Mouse (Mus musculus) adrenal gland, adult 8-10 months (tissue): ENCODE measurements at regions not wholly inside any gene's neighbourhood (a gene's known extent, or its start where the extent isn't known, plus 50 kb on each side); places are given as distances from the start of the nearest gene placed in this dataset.
"Not testable (repeated sequence)": the region's sequence is repeated elsewhere in the genome, so short reads cannot be mapped to it uniquely, and the experiment has no call there.

Experiments used
- DNase-seq: peaks from one replicate; pipeline ENCODE4 v3.0.0; 2022

DNA sequence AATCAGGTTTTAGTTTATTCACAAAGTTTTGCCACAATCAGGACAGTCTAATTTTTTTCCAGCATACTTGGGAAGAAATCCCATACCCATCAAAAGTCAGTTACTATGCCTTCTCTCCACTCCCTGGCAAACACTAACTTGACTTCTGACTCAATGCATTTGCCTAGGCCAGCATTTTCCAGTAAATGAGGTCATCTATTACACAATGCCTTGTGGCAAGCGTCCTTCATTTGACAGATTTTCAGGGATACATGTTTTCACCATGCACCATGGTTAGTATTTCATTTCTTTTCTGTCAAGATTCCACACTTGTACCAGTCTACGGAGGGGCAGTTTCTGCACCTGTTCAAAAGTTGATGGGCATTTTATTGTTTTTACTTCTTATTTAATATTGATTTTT lies 88.4 kb upstream of the Slc2a12 start:
- peak; percentile 44 for DNase-seq

DNA sequence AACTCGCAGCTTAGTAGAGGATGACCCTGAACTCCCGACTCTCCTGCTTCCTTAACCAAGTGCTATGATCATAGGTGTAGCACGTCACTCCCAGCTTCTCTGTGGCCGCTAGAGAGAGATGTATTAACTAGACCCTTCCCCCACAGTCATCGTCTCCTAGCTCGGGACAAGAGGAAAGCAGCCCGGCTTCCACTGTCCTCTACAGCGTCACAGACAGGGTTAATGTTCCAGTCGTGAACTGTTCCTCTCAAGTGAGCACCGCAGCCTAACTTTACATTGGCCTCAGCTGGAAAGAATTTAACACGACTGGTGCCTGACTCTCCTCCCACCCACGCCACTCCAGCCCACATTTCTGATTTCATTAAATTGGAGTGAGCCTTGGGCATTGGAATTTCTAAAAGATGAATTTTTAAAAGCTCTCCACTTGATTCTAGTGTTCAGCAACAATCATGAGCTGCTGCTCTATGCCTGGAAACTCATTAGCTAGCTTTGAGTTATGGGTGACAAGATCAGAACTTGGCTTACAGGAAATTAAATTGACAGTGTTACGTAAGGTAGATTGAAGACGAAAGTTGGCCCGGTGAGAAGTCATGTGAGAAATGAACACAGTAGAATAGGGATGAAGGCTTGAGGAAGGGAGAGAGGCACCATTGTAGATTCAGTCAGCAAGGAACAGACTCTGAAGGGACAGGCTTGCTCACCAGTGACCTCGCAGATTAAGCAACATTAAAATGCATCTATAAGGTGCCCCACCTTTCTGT lies 75.4 kb upstream of the Slc2a12 start:
- not testable (repeated sequence) for DNase-seq

DNA sequence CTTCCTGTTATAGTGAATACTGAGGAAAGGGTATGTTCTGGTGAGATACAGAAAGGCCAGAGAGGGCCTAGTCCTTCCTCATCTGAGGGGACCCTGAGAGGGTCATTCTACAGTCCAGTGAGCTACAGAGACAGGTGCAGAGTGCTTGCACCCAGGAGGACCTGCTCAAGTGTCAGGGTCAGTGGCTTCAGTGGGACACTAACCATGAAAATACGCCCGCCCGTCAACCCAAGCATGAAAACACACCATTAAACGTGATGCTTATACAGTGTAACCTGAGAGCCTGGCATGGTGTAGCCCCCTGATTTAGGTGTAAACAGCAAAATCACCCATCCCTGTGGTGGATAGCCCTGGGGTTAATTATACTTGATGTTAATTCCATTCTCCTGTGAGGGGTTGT lies 70.8 kb upstream of the Slc2a12 start:
- DNase-seq: not testable (repeated sequence)

DNA sequence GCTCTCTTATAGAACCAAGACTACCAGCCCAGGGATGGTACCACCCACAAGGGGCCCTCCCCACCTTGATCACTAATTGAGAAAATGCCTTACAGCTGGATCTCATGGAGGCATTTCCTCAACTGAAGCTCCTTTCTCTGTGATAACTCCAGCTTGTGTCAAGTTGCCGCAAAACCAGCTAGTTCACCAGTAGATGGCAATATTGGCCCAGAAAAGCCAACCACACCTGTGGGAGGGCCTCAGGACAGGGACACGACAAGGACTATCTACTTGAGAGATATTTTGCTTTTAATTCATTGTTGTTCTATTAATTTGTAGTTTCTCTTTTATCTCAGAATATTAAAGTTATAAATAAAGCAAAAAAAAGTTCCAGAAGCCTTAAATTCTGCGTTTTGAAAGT lies 65.4 kb upstream of the Slc2a12 start:
- DNase-seq: peak; percentile 10

DNA sequence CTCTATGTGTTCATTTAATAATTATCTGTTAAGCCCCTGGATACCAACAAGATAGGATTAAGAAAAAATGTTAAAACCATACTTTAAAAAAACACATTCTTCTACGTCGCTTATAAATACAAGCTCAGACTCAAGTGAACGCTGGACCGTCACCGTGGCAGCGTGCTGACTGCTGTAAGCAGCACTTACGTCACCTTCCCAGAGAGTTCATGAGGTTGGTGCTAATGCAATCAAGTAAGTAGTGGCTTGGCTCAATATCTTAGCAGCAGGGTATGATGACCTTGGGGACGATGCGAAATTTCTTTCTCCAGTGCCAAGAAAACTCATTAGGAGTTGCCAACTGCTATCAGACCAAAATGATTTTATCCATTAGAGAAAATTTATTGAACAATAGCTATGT lies 63.5 kb upstream of the Slc2a12 start:
- DNase-seq: not testable (repeated sequence)

DNA sequence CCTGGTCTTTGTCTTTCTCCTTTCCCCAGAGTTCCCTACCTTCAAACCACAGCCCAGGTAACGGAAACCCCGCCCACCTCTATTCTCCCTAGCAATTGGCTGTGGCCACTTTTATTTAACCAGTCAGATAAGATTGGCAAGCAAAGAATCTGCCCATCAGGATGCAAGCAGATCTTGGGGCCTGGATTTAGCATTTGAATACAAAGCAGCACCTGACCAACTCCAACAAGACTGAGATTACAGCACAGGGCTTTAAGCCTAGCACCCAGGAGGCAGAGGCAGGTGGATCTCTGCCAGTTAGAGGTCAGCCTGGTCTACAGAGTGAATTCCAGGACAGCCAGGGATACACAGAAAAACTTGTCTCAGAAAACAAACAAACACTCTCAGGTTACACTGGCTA lies 61.5 kb upstream of the Slc2a12 start:
- DNase-seq: not testable (repeated sequence)

DNA sequence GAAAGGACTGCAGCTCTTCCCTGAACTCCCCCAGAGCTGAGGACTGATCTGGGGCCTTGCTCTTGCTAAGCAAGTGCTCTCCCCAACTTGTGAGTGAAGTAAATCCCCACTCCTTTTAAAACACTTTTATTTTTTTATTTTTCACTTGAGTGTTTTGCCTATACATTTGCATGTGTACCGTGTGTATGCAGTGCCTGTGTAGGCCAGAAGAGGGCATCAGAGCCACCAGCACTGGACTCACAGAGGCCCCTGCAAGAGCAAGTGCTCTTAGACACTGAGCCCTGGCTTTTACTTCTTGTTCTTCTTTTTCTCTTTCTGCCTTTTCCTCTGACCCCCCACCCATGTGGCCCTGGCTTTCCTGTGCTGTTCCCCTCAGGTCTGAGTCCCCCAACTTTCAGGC lies 56.2 kb upstream of the Slc2a12 start:
- DNase-seq: not testable (repeated sequence)

DNA sequence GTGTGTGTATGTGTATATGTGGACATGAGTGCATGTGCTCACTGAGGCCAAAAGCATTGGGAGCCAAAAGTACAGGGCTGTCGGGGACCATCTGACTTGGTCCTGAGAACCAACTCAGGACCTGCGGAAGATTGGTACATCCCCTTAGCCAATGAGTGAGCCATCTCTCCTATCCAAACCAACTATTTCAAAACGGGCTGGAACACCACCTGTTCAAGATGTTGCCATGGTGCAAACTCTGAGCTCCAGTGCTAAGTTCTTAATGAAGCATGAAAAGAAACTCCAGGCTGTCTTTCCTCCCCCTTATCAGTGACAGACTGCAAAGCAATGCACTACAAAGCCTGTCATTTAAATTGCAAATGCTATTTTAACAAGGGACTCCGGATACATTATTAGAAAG lies 53.1 kb upstream of the Slc2a12 start:
- DNase-seq: not testable (repeated sequence)

DNA sequence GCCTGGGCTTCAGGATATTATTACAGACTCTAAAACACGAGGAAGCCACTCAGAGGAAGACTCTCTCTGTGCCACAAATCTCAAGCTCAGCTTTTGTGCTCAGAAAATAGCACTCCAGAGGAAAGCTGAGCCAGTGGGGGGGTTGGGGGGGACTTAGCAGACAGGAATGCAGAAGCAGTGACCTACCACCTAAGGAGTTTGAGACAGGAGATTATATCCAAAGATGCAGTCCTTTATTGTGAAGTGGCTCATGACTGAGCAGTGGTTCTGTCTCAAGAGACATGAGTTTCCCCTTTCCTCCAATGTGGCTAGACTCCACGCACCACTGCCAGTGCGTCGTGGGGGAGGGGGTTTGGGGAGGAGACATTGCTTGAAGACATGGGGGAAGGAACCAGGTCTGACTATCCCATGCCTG lies 52.6 kb upstream of the Slc2a12 start:
- DNase-seq: not testable (repeated sequence)

DNA sequence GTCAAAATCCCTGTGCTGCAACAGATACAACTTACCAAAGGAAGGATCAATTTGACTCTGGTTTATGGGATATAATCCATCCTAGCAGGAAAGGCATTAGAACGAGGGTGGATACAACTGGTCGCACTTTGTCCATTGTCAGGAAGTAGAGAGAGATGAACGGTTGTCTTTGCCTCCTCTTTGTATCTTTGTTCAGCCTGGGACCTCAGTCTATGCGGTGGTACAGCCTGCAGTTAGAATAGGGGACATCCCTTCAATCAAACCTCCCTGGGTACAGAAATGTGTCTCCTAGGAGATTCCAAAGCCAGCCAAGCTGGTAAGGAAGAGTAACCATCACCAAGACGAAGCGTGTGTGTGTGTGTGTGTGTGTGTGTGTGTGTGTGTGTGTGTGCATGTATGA lies 52.1 kb upstream of the Slc2a12 start:
- DNase-seq: not testable (repeated sequence)
